Mouse (Mus musculus): ENCODE measurements around the gene H2al1g. TPM values are rescaled to one million over a fixed set of nuclear protein-coding genes. Genes with fewer than 3 reads are reported as not detected.
"Not testable (repeated sequence)": the region's sequence is repeated elsewhere in the genome, so short reads cannot be mapped to it uniquely, and the experiment has no call there.

Gene H2al1g
- total RNA-seq (2022): not detected

- not testable (repeated sequence) for DNase-seq (ENCODE audit: low spot score in 2 of 2)
Measured at GRCm38 (mm10) chrX:11317956-11318355, at the start of gene H2al1g. H2al1g (plus strand) TSS chrX:11318256.

GRCm38 (mm10) chrX:11269074-11269473 lies 49.0 kb upstream of the H2al1g start:
- peak in 1 of 2 experiments; percentile 19 for DNase-seq (ENCODE audit: low spot score in 2 of 2)

- DNase-seq (ENCODE audit: low spot score in 2 of 2): no peak
Measured at GRCm38 (mm10) chrX:11273190-11273589, 44.9 kb upstream of the H2al1g start.

GRCm38 (mm10) chrX:11277083-11277482 lies 41.0 kb upstream of the H2al1g start:
- DNase-seq (ENCODE audit: low spot score in 2 of 2): no peak

GRCm38 (mm10) chrX:11280741-11281140 lies 37.3 kb upstream of the H2al1g start:
- no peak for DNase-seq (ENCODE audit: low spot score in 2 of 2)

- DNase-seq (ENCODE audit: low spot score in 2 of 2): no peak
Measured at GRCm38 (mm10) chrX:11288306-11288882, 29.7 kb upstream of the H2al1g start.

GRCm38 (mm10) chrX:11289244-11289643 lies 28.8 kb upstream of the H2al1g start:
- no peak for DNase-seq (ENCODE audit: low spot score in 2 of 2)

GRCm38 (mm10) chrX:11298957-11299356 lies 19.1 kb upstream of the H2al1g start, which contains the start of gene H2al1a:
H2al1a (plus strand) TSS chrX:11299257.
- not testable (repeated sequence) for DNase-seq (ENCODE audit: low spot score in 2 of 2)

GRCm38 (mm10) chrX:11302132-11302531 lies 15.9 kb upstream of the H2al1g start, which contains the start of gene H2al1b:
H2al1b (plus strand) TSS chrX:11302432.
- DNase-seq (ENCODE audit: low spot score in 2 of 2): not testable (repeated sequence)

GRCm38 (mm10) chrX:11305355-11305754 lies 12.7 kb upstream of the H2al1g start, which contains the start of gene H2al1c:
H2al1c (plus strand) TSS chrX:11305655.
- DNase-seq (ENCODE audit: low spot score in 2 of 2): not testable (repeated sequence)

GRCm38 (mm10) chrX:11308524-11308923 lies 9.5 kb upstream of the H2al1g start, which contains the start of gene H2al1d:
H2al1d (plus strand) TSS chrX:11308824.
- DNase-seq (ENCODE audit: low spot score in 2 of 2): not testable (repeated sequence)

- DNase-seq (ENCODE audit: low spot score in 2 of 2): not testable (repeated sequence)
Measured at GRCm38 (mm10) chrX:11311634-11312033, 6.4 kb upstream of the H2al1g start, which contains the start of gene H2al1e. H2al1e (plus strand) TSS chrX:11311934.

GRCm38 (mm10) chrX:11314858-11315257 lies 3.2 kb upstream of the H2al1g start, which contains the start of gene H2al1f:
H2al1f (plus strand) TSS chrX:11315158.
- not testable (repeated sequence) for DNase-seq (ENCODE audit: low spot score in 2 of 2)

- DNase-seq (ENCODE audit: low spot score in 2 of 2): not testable (repeated sequence)
Measured at GRCm38 (mm10) chrX:11321192-11321591, 3.1 kb downstream of the H2al1g start, which contains the start of gene H2al1h. H2al1h (plus strand) TSS chrX:11321492.

- not testable (repeated sequence) for DNase-seq (ENCODE audit: low spot score in 2 of 2)
Measured at GRCm38 (mm10) chrX:11324359-11324758, 6.3 kb downstream of the H2al1g start, which contains the start of gene H2al1i. H2al1i (plus strand) TSS chrX:11324659.

GRCm38 (mm10) chrX:11327522-11327921 lies 9.5 kb downstream of the H2al1g start, which contains the start of gene H2al1j:
H2al1j (plus strand) TSS chrX:11327822.
- not testable (repeated sequence) for DNase-seq (ENCODE audit: low spot score in 2 of 2)

- no peak for DNase-seq (ENCODE audit: low spot score in 2 of 2)
Measured at GRCm38 (mm10) chrX:11345762-11346161, 27.7 kb downstream of the H2al1g start.

GRCm38 (mm10) chrX:11346756-11347155 lies 28.7 kb downstream of the H2al1g start:
- DNase-seq (ENCODE audit: low spot score in 2 of 2): no peak

GRCm38 (mm10) chrX:11360823-11361222 lies 42.8 kb downstream of the H2al1g start:
- DNase-seq (ENCODE audit: low spot score in 2 of 2): no peak

- no peak for DNase-seq (ENCODE audit: low spot score in 2 of 2)
Measured at GRCm38 (mm10) chrX:11361261-11361660, 43.2 kb downstream of the H2al1g start.

- DNase-seq (ENCODE audit: low spot score in 2 of 2): no peak
Measured at GRCm38 (mm10) chrX:11363890-11364289, 45.8 kb downstream of the H2al1g start.

- DNase-seq (ENCODE audit: low spot score in 2 of 2): no peak
Measured at GRCm38 (mm10) chrX:11365151-11365550, 47.1 kb downstream of the H2al1g start.

Measured in left cerebral cortex, adult 8-10 months (tissue).